Mouse (Mus musculus) testis, postnatal 10 days (tissue): ENCODE results near the gene Ank3.

Source experiments
- DNase-seq: peaks from one replicate; pipeline ENCODE4 v3.0.0; 2021; ENCODE audit warnings: low spot score

The Ank3 gene

GRCm38 (mm10) chr10:69670496-69670895 lies 271.9 kb downstream of the Ank3 start:
- DNase-seq = no peak

GRCm38 (mm10) chr10:69670959-69671358 lies 272.4 kb downstream of the Ank3 start:
- no peak for DNase-seq

DNA sequence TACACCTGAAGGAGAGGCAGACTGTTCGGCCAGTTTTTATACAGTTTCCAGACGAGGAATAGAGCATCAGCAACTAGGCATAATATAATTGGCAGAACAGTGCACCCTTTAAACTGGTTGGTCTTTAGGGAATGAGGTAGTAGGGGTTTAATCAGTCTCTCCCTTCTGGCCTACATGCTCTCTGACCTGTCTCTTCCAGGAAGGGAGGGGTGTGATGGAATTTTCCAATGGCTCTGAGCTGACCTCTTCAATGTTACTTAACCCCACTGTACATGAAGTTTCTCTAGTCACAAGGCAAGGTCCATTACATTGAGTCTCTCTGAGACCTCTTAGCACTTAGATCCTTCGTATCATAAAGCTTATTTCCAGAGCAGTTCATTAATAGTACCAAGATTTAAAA lies 272.9 kb downstream of the Ank3 start:
- DNase-seq = no peak

DNA sequence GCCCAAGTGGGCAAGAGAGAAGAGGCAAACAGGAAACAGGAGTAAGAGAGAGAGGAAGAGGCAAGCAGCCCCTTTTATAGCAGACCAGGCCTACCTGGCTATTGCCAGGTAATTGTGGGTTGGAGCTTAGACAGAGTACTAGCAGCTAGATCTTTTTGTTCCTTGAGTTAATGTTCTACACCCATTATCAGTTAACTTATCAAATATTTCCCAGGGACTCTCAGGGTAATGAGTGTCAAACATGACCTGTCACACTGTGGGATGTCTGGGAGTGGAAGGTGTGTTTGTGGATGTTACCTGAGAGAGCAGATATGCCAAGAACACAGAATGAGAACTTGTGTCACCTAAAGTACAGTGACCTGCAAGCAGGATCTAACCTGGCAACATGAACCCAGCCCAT lies 274.0 kb downstream of the Ank3 start:
- DNase-seq = no peak

DNA sequence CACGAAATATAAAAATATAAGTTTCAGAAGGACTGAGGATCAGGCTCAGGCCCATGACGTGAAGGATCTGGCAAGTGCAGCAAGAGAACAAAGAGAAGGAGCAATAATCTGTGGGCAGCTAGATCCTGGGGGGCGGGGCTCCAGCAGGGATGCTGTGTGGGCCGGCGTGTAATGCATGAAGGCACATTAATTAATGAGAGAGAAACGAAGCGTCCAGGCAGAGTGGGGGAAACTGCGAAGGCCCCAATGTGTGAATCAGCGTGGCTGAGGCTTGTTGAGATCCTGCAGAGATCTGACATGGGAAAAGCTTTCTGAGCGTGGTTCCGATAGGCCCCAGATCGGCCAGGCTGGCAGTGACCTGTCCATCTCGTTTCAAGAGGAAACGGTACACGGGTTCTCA lies 279.7 kb downstream of the Ank3 start:
- DNase-seq = no peak

DNA sequence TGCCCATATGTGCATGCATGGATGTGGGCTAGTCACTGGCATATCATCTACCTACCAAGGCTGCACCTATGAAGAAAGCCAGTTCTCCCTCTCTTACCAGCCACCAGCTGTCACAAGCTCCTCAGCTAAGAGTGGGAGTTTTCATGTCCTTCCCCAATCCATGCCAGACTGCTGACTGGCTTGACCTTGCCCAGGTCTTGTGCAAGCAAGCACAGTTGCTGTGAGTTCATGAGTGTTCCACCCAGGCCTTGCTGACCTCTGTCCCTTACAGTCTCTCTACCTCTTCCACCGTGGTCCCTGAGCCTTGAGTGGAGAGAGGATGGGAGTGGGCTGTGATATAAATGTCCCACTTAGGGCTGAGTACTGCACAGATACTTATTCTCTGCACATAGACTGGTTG lies 287.8 kb downstream of the Ank3 start:
- no peak for DNase-seq

DNA sequence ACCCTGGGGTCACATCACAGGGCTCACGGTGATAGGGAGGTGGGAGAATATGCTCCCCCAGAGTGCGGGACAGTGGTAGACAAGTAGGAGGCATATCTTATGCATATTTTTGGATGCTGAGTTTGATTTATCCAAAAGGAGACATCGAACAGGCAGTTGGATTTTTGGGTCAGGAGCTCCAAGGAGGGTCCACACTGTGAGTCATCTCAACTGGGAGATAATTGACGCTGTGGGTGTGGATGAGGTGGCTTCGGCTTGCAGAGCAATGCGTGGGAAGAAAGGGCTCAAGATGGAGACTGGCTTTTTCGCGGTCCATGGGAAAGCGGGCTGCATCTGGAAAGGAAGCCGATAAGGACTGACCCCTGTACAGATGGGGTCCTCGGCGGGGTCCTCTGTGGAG lies 290.5 kb downstream of the Ank3 start:
- no peak for DNase-seq

DNA sequence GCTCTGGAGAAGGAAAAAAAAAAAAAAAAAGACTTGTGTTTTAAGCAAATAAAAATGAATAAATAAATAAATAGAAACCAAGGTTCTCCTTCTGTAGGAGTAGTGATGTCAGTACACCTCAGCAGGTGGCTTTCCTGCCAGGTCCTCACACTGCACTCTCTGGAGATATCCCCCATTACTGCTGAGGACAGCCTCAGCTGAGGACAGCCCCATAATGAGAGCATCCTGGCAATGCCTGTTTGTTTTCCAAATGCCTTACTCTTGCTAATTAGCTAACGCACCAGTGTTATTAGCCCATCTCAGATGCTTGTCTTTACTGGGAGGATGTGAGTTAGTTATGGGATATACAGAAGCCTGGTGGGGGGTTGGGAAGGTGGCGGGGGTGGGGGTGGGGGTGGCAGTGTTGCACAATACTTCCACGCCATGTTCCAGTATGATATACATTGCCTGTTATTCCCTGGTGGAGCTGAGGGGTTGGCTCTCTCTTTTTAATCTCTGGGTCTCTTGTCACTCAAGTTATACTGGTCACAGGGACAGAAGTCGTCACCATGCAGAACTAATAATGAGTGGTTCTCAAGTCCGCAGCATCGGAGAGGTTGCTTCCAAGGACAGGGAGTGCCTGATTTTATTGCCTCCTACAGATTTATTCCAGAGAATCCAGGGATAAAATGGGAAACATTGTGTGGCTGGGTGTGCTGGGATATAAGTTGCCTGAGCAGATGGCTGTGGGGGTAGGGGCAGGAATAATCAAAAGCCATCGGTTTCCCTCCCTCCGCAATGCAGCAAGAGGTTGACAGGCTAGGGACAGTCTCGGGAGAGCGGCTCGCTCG lies 291.8 kb downstream of the Ank3 start:
- no peak for DNase-seq

- no peak for DNase-seq
Observed at GRCm38 (mm10) chr10:69690961-69691451, 292.4 kb downstream of the Ank3 start.

GRCm38 (mm10) chr10:69696019-69696418 lies 297.4 kb downstream of the Ank3 start:
- DNase-seq = no peak

- no peak for DNase-seq
Observed at GRCm38 (mm10) chr10:69698699-69699098, 300.1 kb downstream of the Ank3 start.

GRCm38 (mm10) chr10:69701226-69701625 lies 302.7 kb downstream of the Ank3 start:
- no peak for DNase-seq

DNA sequence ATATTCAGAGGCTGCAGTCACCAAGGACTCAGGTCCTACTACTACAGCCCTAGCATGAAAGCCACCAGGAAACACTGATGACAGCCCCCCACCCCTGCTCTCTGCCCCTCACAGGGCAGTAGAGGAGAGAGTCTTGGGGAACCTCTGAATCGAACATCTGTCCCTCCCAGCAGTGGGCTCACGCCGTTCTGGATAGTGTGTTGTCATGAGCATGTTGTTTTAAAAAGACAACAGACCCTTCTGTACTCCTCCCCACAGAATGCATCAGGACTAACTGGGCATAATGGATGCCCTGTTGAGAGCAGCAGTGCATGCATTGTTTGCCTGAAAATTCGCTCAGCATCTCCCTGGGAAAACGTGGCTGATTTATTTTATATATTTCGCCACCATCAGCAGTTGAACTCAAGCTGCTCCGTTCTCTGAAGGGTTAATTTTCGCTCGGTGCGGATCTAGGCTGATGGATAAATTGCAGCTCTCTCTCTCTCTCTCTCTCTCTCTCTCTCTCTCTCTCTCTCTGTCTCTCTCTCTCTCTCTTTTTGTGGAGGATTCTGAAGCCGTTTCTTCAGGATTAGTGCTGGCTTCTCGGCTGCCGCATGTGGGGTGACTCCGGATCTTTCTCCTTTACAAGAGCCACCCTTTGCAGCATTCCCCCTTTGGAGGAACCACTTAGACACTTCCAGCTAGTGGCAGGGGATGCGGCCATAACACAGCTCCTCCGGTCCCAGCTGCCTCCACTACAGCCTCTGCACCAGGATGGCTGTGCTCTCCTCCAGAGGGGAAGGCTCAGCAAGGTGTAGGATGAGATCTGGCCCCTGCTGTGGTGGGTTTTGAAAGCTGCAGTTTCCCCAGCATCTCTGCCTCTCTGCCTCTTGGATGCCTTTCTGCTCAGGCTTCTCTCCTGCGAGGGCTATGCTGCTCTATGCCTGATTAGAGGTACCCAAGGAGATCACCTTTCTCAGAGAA lies 307.5 kb downstream of the Ank3 start:
- no peak for DNase-seq

DNA sequence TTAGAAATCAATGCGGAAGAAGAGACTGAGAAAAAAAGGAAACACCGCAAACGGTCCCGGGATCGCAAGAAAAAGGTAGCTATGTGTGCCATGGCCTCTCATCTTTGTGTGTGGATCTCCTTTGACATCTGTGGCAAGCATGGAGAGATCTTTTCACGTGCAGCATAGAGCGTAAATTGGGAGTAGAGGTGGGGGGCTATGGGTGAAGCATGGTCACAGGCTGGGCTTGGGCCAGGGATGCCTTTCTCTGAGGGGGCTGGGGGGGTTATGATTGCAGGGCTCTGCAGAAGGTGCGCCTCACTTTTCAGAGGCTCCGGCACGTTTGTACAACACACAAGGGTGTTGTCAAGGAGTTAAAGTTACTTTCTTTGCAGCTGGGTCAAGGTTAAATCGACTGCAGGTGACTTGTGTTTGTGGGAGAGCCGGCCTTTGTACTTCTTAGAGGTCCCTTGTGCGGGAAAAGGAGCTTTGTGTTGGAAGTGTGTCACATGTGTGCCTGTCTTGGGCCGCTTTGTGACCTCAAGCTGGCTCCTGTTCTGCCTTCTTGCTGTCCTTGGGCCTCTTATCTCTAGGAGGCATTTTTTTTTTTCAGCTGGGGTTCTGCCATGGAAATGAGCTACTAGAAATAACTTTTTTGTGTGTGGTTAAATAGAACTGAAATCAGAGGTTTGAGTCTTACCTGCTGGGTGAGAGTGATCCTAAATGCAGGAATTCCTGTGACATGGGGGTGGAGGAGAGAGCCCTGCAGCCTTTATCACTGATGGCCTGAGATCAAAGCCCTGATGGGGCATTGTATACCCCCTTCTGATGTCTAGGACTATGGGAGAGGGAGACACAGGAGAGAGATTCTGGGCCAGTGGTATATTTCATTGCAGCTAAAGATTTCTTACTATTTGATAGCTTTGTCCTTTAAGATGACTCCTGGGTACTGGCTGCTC lies 308.5 kb downstream of the Ank3 start:
- DNase-seq = no peak

GRCm38 (mm10) chr10:69707844-69708550 lies 309.4 kb downstream of the Ank3 start:
- no peak for DNase-seq

GRCm38 (mm10) chr10:69709631-69710030 lies 311.1 kb downstream of the Ank3 start:
- DNase-seq = no peak

DNA sequence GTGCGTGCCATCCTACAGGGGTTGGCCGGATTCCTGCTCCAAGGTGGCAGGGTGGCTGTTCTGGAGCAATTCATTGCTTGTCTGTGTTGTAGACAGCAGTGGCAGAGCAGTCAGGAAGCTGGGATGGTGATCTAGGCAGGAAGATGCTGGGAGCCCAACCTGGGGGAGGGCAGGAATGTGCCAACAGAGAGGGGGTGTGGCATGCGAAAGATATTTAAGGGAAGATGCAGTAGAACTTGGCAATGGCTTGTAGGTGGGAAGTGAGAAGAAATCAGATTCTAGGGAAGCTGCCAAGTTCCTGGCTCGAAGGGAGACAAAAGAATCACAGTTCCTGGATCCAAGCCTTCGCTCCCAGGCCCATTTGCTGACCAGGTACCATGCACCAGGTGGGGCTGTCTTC lies 312.2 kb downstream of the Ank3 start:
- no peak for DNase-seq

DNA sequence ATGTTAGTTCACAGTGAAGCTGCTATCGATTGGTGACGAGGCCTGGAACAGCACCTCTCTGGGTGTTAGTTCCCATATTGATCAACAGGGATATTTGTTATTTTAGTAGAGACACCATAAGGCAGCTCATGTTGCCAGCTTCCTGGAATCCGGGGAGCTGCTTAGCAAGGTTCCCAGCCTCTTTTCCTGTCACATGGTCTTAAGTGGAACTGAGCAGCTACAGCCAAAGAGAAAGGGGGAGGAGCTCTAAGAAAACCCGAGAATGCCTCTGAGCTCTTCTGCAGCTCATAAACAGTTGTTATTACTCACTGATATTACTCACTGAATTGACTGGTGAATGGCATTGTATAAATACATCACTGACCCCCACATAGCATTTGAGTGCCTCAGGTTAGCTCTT lies 318.3 kb downstream of the Ank3 start:
- no peak for DNase-seq

GRCm38 (mm10) chr10:69719421-69719820 lies 320.8 kb downstream of the Ank3 start:
- DNase-seq = no peak

GRCm38 (mm10) chr10:69719901-69720415 lies 321.4 kb downstream of the Ank3 start:
- DNase-seq = no peak

DNA sequence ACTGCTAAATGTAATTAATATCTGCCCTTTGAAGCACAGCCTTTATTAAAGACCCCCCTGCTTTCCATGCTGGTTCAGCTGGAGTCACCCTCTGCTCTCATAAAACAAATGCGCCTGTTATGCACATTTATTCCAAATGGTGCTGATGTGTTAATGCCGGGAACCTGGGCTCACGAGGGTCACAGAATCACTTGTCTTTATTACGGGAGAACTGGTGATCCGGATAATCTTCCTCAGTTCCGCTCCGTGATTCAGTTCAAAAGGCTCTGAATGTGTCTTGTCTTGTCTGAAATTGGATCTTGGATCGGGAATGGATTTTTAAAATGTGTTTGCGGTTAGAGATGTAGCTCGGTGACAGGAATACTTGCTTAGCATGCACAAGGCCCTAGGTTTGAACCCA lies 321.9 kb downstream of the Ank3 start:
- DNase-seq = no peak
